Mouse (Mus musculus) MEL (cell line): Measurements from ENCODE around the gene Gm17067. TPM values are rescaled to one million over a fixed set of nuclear protein-coding genes. Genes with fewer than 3 reads are reported as not detected.
"Not testable (repeated sequence)": the region's sequence is repeated elsewhere in the genome, so short reads cannot be mapped to it uniquely, and the experiment has no call there.

Experiments used
- DNase-seq: peaks from one replicate; pipeline ENCODE4 v3.0.0; 2011; ENCODE audit warnings: low read depth, low spot score
- H3K27ac ChIP-seq: 2 replicates; pipeline ENCODE4 v1.5.1; 2012; ENCODE audit warnings: low read depth, mild to moderate bottlenecking, control low read depth, low read length, moderate library complexity; ENCODE audit not compliant: control insufficient read depth
- H3K27me3 ChIP-seq, 2 experiments: fragments of 150-350 bp in 1 of 2; sonication (generic) in 1 of 2; 2 replicates each; pipeline ENCODE4 v1.6.1; 2012; ENCODE audit warnings: low read length in 2 of 2, mild to moderate bottlenecking in 2 of 2, improper control_type of control experiment in 1 of 2, moderate library complexity in 1 of 2; ENCODE audit not compliant: insufficient read depth in 2 of 2, control insufficient read depth in 1 of 2
- H3K36me3 ChIP-seq, 2 experiments: 2 replicates each; pipeline ENCODE4 v1.6.1; 2012 to 2014; ENCODE audit warnings: low read length in 2 of 2, improper control_type of control experiment in 1 of 2, inconsistent platforms in 1 of 2, mild to moderate bottlenecking in 1 of 2; ENCODE audit not compliant: insufficient read depth in 2 of 2, control insufficient read depth in 1 of 2
- H3K4me1 ChIP-seq, 2 experiments: fragments of 150-350 bp in 1 of 2; sonication (generic) in 1 of 2; 2 replicates each; pipeline ENCODE4 v1.6.1; 2012; ENCODE audit warnings: low read length in 2 of 2, improper control_type of control experiment in 1 of 2, mild to moderate bottlenecking in 1 of 2; ENCODE audit not compliant: insufficient read depth in 2 of 2, control insufficient read depth in 1 of 2
- H3K4me3 ChIP-seq, 2 experiments: fragments of 150-350 bp in 1 of 2; sonication (generic) in 1 of 2; 2 replicates each; pipeline ENCODE4 v1.5.1; 2012; ENCODE audit warnings: low read depth in 2 of 2, low read length in 2 of 2, mild to moderate bottlenecking in 2 of 2, moderate library complexity in 2 of 2, control low read depth in 1 of 2, improper control_type of control experiment in 1 of 2; ENCODE audit not compliant: control insufficient read depth in 1 of 2, insufficient read depth in 1 of 2
- H3K79me2 ChIP-seq: 2 replicates; pipeline ENCODE4 v1.6.1; 2012; ENCODE audit warnings: mild to moderate bottlenecking, low read length, moderate library complexity; ENCODE audit not compliant: control insufficient read depth, poor library complexity, insufficient read depth
- H3K9ac ChIP-seq: 2 replicates; pipeline ENCODE4 v1.6.1; 2012; ENCODE audit warnings: low read depth, mild to moderate bottlenecking, control low read depth, low read length, moderate library complexity; ENCODE audit not compliant: control insufficient read depth, poor library complexity, severe bottlenecking
- H3K9me3 ChIP-seq: fragments of 150-350 bp; sonication (generic); replicated peaks from 2 replicates; pipeline ENCODE4 v1.6.1; 2012; ENCODE audit warnings: mild to moderate bottlenecking, low read length, improper control_type of control experiment, moderate library complexity; ENCODE audit not compliant: insufficient read depth
- JUND ChIP-seq: IDR thresholded peaks from 2 replicates; pipeline ENCODE4 v1.6.1; 2011; ENCODE audit warnings: low read depth, mild to moderate bottlenecking, improper control_type of control experiment, low read length
- MYC ChIP-seq: IDR thresholded peaks from 2 replicates; pipeline ENCODE4 v1.6.1; 2011; ENCODE audit warnings: low read depth, mild to moderate bottlenecking, low read length, improper control_type of control experiment, moderate library complexity
- NRF1 ChIP-seq: IDR thresholded peaks from 2 replicates; pipeline ENCODE4 v1.6.1; 2014; ENCODE audit warnings: low read depth, mild to moderate bottlenecking, inconsistent platforms, low read length, improper control_type of control experiment, moderate library complexity; ENCODE audit not compliant: poor library complexity, insufficient read depth, severe bottlenecking
- POLR2AphosphoS2 ChIP-seq: IDR thresholded peaks from 2 replicates; pipeline ENCODE4 v1.6.1; 2011; ENCODE audit warnings: low read length, improper control_type of control experiment
- polyA plus RNA-seq, 2 experiments: library from polyadenylated mRNA; stranded (reverse) in 1 of 2; unstranded in 1 of 2; fragments of >175 nt in 1 of 2; fragments of >200 nt in 1 of 2; gene quantifications; 2 replicates each; pipeline versions ENCODE4 v1.2.1 to v1.2.4; 2012; ENCODE audit warnings: low replicate concordance in 2 of 2, low read depth in 1 of 2; ENCODE audit not compliant: insufficient read length in 2 of 2, insufficient read depth in 1 of 2, missing spikeins in 1 of 2
- total RNA-seq: library from RNA; depleted of rRNA; stranded (reverse); fragments of 300-350 nt; gene quantifications from 2 replicates; pipeline ENCODE4 v1.2.3, GENCODE M21; 2012

Gm17067 gene
- total and polyA plus RNA-seq, 3 experiments = not detected

DNA sequence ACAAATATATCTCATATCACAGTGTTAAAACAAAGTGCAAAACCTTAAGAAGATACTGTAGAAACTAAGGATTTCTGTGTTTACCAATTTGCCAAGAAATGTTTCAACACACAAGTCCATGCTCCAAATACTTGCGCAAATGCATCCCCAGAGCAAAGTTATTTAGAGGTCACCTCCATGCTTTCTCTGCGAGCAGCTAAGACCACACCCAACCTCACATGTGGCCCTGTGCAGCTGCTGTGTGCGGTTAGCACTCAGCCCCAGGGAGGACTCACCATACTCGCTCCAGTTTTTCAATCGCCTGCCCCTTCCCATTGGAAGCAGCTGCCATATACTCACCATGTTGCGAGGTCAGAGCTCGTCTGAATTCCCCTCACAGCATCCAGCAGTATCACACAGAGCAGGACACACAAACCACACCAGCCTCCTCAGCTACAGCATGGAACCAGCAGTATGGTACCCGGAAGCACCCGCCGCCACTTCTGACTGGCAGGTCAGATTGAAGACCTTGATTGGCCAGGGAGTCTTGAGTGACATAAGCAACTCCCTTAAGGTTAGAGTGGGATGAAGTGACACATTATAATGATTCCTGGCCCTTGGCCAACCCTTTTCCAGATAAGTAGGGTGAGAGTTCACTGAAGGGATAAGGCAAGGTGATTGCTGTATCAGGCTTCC, 11.9 kb upstream of the Gm17067 start:
- TF ChIP-seq JUND (no peak), MYC (no peak), NRF1 (no peak), POLR2AphosphoS2 (no peak)
- no peak for DNase-seq
- H3K36me3 ChIP-seq = no peaks in the 10 kb centered on the region
- no peak overlapping the region for H3K27ac ChIP-seq
- no peak overlapping the region for H3K9ac ChIP-seq
- no peaks in the 10 kb centered on the region for H3K79me2 ChIP-seq
- no peak overlapping the region for H3K4me3 ChIP-seq
- H3K4me1 ChIP-seq = no peaks in the 10 kb centered on the region
- H3K27me3 ChIP-seq = no peaks in the 10 kb centered on the region
- no peaks in the 10 kb centered on the region for H3K9me3 ChIP-seq

- not testable (repeated sequence) for H3K27me3 ChIP-seq, H3K9me3 ChIP-seq
Observed at GRCm38 (mm10) chr7:42693251-42693650, 33.6 kb downstream of the Gm17067 start.

GRCm38 (mm10) chr7:42692362-42693158, 34.3 kb downstream of the Gm17067 start, which contains the start of gene Zfp975:
Gene Zfp975 (minus strand): TSS chr7:42692742.
- not testable (repeated sequence) for H3K27ac ChIP-seq, H3K36me3 ChIP-seq, H3K9ac ChIP-seq, H3K79me2 ChIP-seq, H3K9me3 ChIP-seq, H3K4me3 ChIP-seq, DNase-seq, H3K27me3 ChIP-seq, H3K4me1 ChIP-seq

More at GRCm38 (mm10) chr7:42693251-42693650, 33.6 kb downstream of the Gm17067 start:
- DNase-seq, H3K79me2 ChIP-seq, H3K4me1 ChIP-seq, H3K4me3 ChIP-seq, H3K36me3 ChIP-seq, H3K9ac ChIP-seq, H3K27ac ChIP-seq: not testable (repeated sequence)

- H3K79me2 ChIP-seq, H3K9ac ChIP-seq: not testable (repeated sequence)
Observed at GRCm38 (mm10) chr7:42680081-42680480, 46.7 kb downstream of the Gm17067 start.

GRCm38 (mm10) chr7:42679646-42680045, 47.2 kb downstream of the Gm17067 start:
- not testable (repeated sequence) for H3K27ac ChIP-seq, DNase-seq, H3K9ac ChIP-seq, H3K79me2 ChIP-seq, H3K36me3 ChIP-seq, H3K9me3 ChIP-seq, H3K27me3 ChIP-seq, H3K4me3 ChIP-seq, H3K4me1 ChIP-seq

More at GRCm38 (mm10) chr7:42680081-42680480, 46.7 kb downstream of the Gm17067 start:
- not testable (repeated sequence) for H3K4me3 ChIP-seq, H3K9me3 ChIP-seq, H3K36me3 ChIP-seq, H3K27me3 ChIP-seq, H3K4me1 ChIP-seq, H3K27ac ChIP-seq, DNase-seq
